In the genomic region with DNA sequence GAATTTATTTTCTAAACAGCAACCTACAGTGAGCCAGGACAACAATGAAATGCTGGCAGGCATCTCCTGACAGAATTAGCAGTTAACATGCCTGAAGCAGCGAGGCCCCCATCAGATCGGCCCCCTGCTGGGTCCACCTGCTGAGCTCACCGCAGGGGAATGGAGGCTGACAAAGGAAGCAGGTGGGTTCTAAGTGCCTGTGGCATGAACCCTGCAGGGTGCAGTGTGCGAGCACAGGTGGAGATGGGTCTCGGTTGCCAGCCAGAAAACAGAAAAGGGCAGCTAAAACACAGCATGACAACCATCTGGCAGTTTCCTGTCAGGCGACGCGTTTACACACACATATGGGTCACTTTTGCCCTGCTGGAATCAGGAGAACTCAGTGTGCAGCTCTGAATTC, we compare ENCODE assay signal across 15 mouse cellular contexts. TPM values are rescaled to one million over a fixed set of nuclear protein-coding genes. Genes with fewer than 3 reads are reported as not detected.
A peak's percentile ranks its signal among the peaks of the same experiment; 100 is the strongest.
DNase-seq lines count a peak whose midpoint lies in the region; ATAC-seq and TF ChIP-seq lines count a peak whose summit lies in the region.
"Had no signal": no experiment of that assay in that cellular context is flagged by ENCODE, and none has a peak within 500 bp of the region (broad histone marks: within the 10 kb centered on the region; RNA-seq: fewer than 3 reads in every experiment).

No protein-coding gene starts in this region.

- peaks cover 0 to 4% of the 10 kb centered on the region in 2 experiments; a peak in 1 of 4 replicates for H3K4me1 ChIP-seq in ES-E14 (ENCODE audit: control insufficient read depth in 2 of 2, insufficient read depth in 2 of 2, low read length in 2 of 2, poor library complexity in 1 of 2)
- peaks cover 17% of the 10 kb centered on the region for H3K4me1 ChIP-seq in midbrain, embryonic 12.5 days
- H3K4me1 ChIP-seq: limb, embryonic 15.5 days; stomach, embryonic 15.5 days had no signal

- H3K27ac ChIP-seq in ES-E14 (ENCODE audit: insufficient read depth, low read depth, low read length, poor library complexity, severe bottlenecking): no peak overlapping the region
- H3K27ac ChIP-seq in midbrain, embryonic 12.5 days (replicated peaks): 0 out of 2 replicates have a peak overlapping the region, but pooled peaks have one; percentile 5
- H3K27ac ChIP-seq: limb, embryonic 15.5 days; stomach, embryonic 15.5 days had no signal

- in situ Hi-C loops in ES-E14 (cut with MboI; ENCODE audit: low sequenced_read_pairs in 2 of 2, unreplicated experiment in 2 of 2): no loop called here

- WGBS in midbrain, embryonic 12.5 days: 28% methylated on average over 8 of the region's 8 CpGs

- no peaks in the 10 kb centered on the region for H3K9me3 ChIP-seq in ES-E14 (ENCODE audit: control insufficient read depth, insufficient read depth, low read depth, low read length)
- H3K9me3 ChIP-seq in midbrain, embryonic 12.5 days: no peaks in the 10 kb centered on the region
- H3K9me3 ChIP-seq: limb, embryonic 15.5 days; stomach, embryonic 15.5 days had no signal

- H3K4me3 ChIP-seq in ES-E14 (ENCODE audit: insufficient read depth in 1 of 2, low read depth in 1 of 2, low read length in 2 of 2, poor library complexity in 1 of 2, severe bottlenecking in 1 of 2): no peak overlapping the region
- H3K4me3 ChIP-seq in midbrain, embryonic 12.5 days: no peak overlapping the region
- H3K4me3 ChIP-seq: limb, embryonic 15.5 days; myocyte; stomach, embryonic 15.5 days had no signal

- H3K36me3 ChIP-seq in ES-E14 (ENCODE audit: control insufficient read depth, insufficient read depth, low read length, poor library complexity, severe bottlenecking): peaks cover 6% of the 10 kb centered on the region
- H3K36me3 ChIP-seq in midbrain, embryonic 12.5 days: peaks cover 20% of the 10 kb centered on the region

- 0 out of 2 replicates have a peak, but pooled peaks cover 3% of the 10 kb centered on the region for H3K27me3 ChIP-seq in midbrain, embryonic 12.5 days
- H3K27me3 ChIP-seq: limb, embryonic 15.5 days; stomach, embryonic 15.5 days had no signal

- no peak overlapping the region for H3K4me2 ChIP-seq in midbrain, embryonic 12.5 days (replicated peaks)
- H3K4me2 ChIP-seq: limb, embryonic 15.5 days; stomach, embryonic 15.5 days had no signal

- ATAC-seq in midbrain, embryonic 12.5 days (ENCODE audit: low FRiP score, low read depth): no peak

- intact Hi-C loops in heart, postnatal 14 days (cut with DNase I): loop anchor here (5.0 kb wide), 1 partner anchor 449 kb away; no protein-coding TSS in a partner anchor

- no peak overlapping the region for H3K9ac ChIP-seq in ES-E14 (ENCODE audit: insufficient read depth, low read depth, low read length, poor library complexity, severe bottlenecking)
- no peak overlapping the region for H3K9ac ChIP-seq in midbrain, embryonic 12.5 days (replicated peaks)
- H3K9ac ChIP-seq: limb, embryonic 15.5 days; stomach, embryonic 15.5 days had no signal

- DNase-seq in ES-E14 (ENCODE audit: low read depth, low spot score) (peak; percentile 47), ZHBTc4 (ENCODE audit: low read depth, low spot score) (peak; percentile 84)
- DNase-seq in cerebellum, postnatal 25 days: peak; percentile 89
- no peak for DNase-seq in ovary, adult 18-20 months (ENCODE audit: low spot score)
- no peak for DNase-seq in heart, postnatal 14 days
- DNase-seq in left cerebral cortex, adult 8-10 months (ENCODE audit: low spot score in 2 of 2): no peak
- DNase-seq: adrenal gland, adult 8-10 months; gastrocnemius, postnatal 14 days; kidney, adult 9 months; lung, postnatal 10 days had no signal

TF ChIP-seq in ES-E14, 5 proteins besides CTCF, POLR2A, EP300 and RAD21:
- TF ChIP-seq ZNF384 (IDR thresholded peaks at IDR 0.05; ENCODE audit: low read depth, low read length) (no peak), CHD2 (IDR thresholded peaks at IDR 0.05; ENCODE audit: low read depth, low read length) (no peak), HCFC1 (IDR thresholded peaks at IDR 0.05; ENCODE audit: borderline replicate concordance, insufficient read depth, low read length) (no peak), MAFK (IDR thresholded peaks at IDR 0.05; ENCODE audit: insufficient read depth, low read depth, low read length) (no peak), ZC3H11A (IDR thresholded peaks at IDR 0.05; ENCODE audit: borderline replicate concordance, low read depth, low read length) (no peak)

RNA-seq across cellular contexts. Expression of a gene that starts 32.7 kb away (rescaled TPM):
- total RNA-seq in ES-E14 (2012; rRNA removed): 12.3 and 12.7 TPM in 2 replicates
- polyA plus RNA-seq in midbrain, embryonic 12.5 days (2016; fragmentation: Nextera tagmentation; extraction: Ambion mirVana): 5.9 and 7.7 TPM in 2 replicates
- total RNA-seq in heart, postnatal 14 days (2021): 1 to 10 TPM; 6.5 to 8.2 TPM
- total RNA-seq in left cerebral cortex, adult 8-10 months (2022): 1 to 10 TPM; 8.3 to 9.8 (median 8.4) TPM

RNA-seq across cellular contexts. Expression of a gene that starts 59.3 kb away (rescaled TPM):
- 1.0 and 1.5 TPM in 2 replicates for total RNA-seq in ES-E14 (2012; rRNA removed)
- 10.9 and 11.6 TPM in 2 replicates for polyA plus RNA-seq in midbrain, embryonic 12.5 days (2016; fragmentation: Nextera tagmentation; extraction: Ambion mirVana)
- total RNA-seq in heart, postnatal 14 days (2021): not detected
- total RNA-seq in left cerebral cortex, adult 8-10 months (2022): 10 to 100 TPM in 1 of 4 experiments, 1 to 10 TPM in 3; 5.9 to 10.5 (median 7.6) TPM
- total RNA-seq: gastrocnemius, postnatal 14 days had no signal
- polyA plus RNA-seq: heart, embryonic 16.5 days; myocyte had no signal

Comparison
In these comparisons a context has a peak if more than half of its experiments do, and no peak if none do; other contexts are left out.
1. DNase-seq: peak in ES-E14 (single experiment), ZHBTc4 (single experiment) and cerebellum, postnatal 25 days (2 of 2); none in ovary, adult 18-20 months (single experiment), heart, postnatal 14 days (0 of 2) and left cerebral cortex, adult 8-10 months (0 of 2).